Mouse (Mus musculus) cerebellum, adult 2 months (tissue): ENCODE data around the gene Zscan22.

Experiments used
- CTCF ChIP-seq: fragments of 200-500 bp; IDR thresholded peaks from 2 replicates; pipeline ENCODE4 v1.5.1; 2011; ENCODE audit warnings: low read depth, mild to moderate bottlenecking, control low read depth, low read length, moderate library complexity, borderline replicate concordance; ENCODE audit not compliant: insufficient read depth
- POLR2A ChIP-seq: fragments of 200-500 bp; IDR thresholded peaks from 2 replicates; pipeline ENCODE4 v1.6.1; 2011; ENCODE audit warnings: low read length, control low read depth, borderline replicate concordance; ENCODE audit not compliant: insufficient read depth

GRCm38 (mm10) chr7:12874301-12874700 lies 23.3 kb upstream of the Zscan22 start:
- no peak for TF ChIP-seq CTCF
- no peak for TF ChIP-seq POLR2A
